Mouse (Mus musculus): ENCODE results near the gene Szt2. TPM values are rescaled to one million over a fixed set of nuclear protein-coding genes. Genes with fewer than 3 reads are reported as not detected.

Gene Szt2
- total and polyA plus RNA-seq, 3 experiments, result 3.2 to 18.9 (median 7.4) TPM

- Histone ChIP-seq H3K36me3 (replicated peaks in 1 of 2; ENCODE audit: control insufficient read depth in 1 of 2, insufficient read depth in 1 of 2, low read length in 1 of 2) (peaks cover 73 to 91% of the 10 kb centered on the region in 2 experiments), H3K4me2 (ENCODE audit: insufficient read depth, low read depth, poor library complexity, severe bottlenecking) (no peak overlapping the region), H3K79me2 (replicated peaks; ENCODE audit: control insufficient read depth, extremely low read depth, insufficient read depth, poor library complexity, severe bottlenecking) (no peaks in the 10 kb centered on the region; the same call in 1 of the 2 replicates), H3K27ac (ENCODE audit: insufficient read depth, low read depth) (no peak overlapping the region), H3K27me3 (replicated peaks) (no peaks in the 10 kb centered on the region), H3K9ac (ENCODE audit: insufficient read depth, low read depth) (no peak overlapping the region), H3K9me3 (replicated peaks; ENCODE audit: low read length) (no peaks in the 10 kb centered on the region), H3K4me3 (replicated peaks in 1 of 3; ENCODE audit: low read depth in 2 of 3, low read length in 2 of 3, poor library complexity in 1 of 3) (no peak overlapping the region), H3K4me1 (ENCODE audit: control insufficient read depth in 1 of 2, insufficient read depth in 2 of 2) (peaks cover 0 to 4% of the 10 kb centered on the region in 2 experiments; a peak in 2 of 4 replicates)
- in situ Hi-C loops (cut with MboI; ENCODE audit: low pct_ligation_motif_present, low pct_unique_long_range_greater_than_20kb, low sequenced_read_pairs), result no loop called here
- dilution Hi-C loops (cut with MboI; ENCODE audit: extremely low pct_ligation_motif_present, extremely low pct_unique_long_range_greater_than_20kb, low sequenced_read_pairs), result no loop called here
- TF ChIP-seq MXI1 (IDR thresholded peaks at IDR 0.05; ENCODE audit: low read depth, low read length) (no peak), NRF1 (IDR thresholded peaks at IDR 0.05; ENCODE audit: low read depth, low read length) (no peak), POLR2AphosphoS2 (IDR thresholded peaks at IDR 0.05; ENCODE audit: low read depth, low read length) (no peak), CTCF (conservative IDR thresholded peaks at IDR 0.05 in 1 of 2, IDR thresholded peaks at IDR 0.05 in 1 of 2; ENCODE audit: low read depth in 2 of 2, low read length in 2 of 2) (peak in 1 of 2 experiments; percentile 5; a peak in 1 of 4 replicates)
- no peak for DNase-seq (ENCODE audit: extremely low read depth)
Observed at GRCm38 (mm10) chr4:118415779-118416178, 6.7 kb upstream of the Szt2 start.

- Histone ChIP-seq H3K4me2 (ENCODE audit: insufficient read depth, low read depth, poor library complexity, severe bottlenecking) (no peak overlapping the region), H3K27ac (ENCODE audit: insufficient read depth, low read depth) (no peak overlapping the region), H3K9me3 (replicated peaks; ENCODE audit: low read length) (no peaks in the 10 kb centered on the region), H3K9ac (ENCODE audit: insufficient read depth, low read depth) (no peak overlapping the region), H3K4me3 (replicated peaks in 1 of 3; ENCODE audit: low read depth in 2 of 3, low read length in 2 of 3, poor library complexity in 1 of 3) (no peak overlapping the region), H3K4me1 (ENCODE audit: control insufficient read depth in 1 of 2, insufficient read depth in 2 of 2) (peaks cover 6 to 14% of the 10 kb centered on the region in 2 experiments), H3K27me3 (replicated peaks) (no peaks in the 10 kb centered on the region), H3K36me3 (replicated peaks in 1 of 2; ENCODE audit: control insufficient read depth in 1 of 2, insufficient read depth in 1 of 2, low read length in 1 of 2) (peaks cover 66 to 81% of the 10 kb centered on the region in 2 experiments), H3K79me2 (replicated peaks; ENCODE audit: control insufficient read depth, extremely low read depth, insufficient read depth, poor library complexity, severe bottlenecking) (peaks cover 7% of the 10 kb centered on the region)
- DNase-seq (ENCODE audit: extremely low read depth), result no peak
- in situ Hi-C loops (cut with MboI; ENCODE audit: low pct_ligation_motif_present, low pct_unique_long_range_greater_than_20kb, low sequenced_read_pairs) (no loop called here), dilution Hi-C loops (cut with MboI; ENCODE audit: extremely low pct_ligation_motif_present, extremely low pct_unique_long_range_greater_than_20kb, low sequenced_read_pairs) (no loop called here)
- no peak for TF ChIP-seq MXI1 (IDR thresholded peaks at IDR 0.05; ENCODE audit: low read depth, low read length)
Observed at GRCm38 (mm10) chr4:118413553-118413952, 4.5 kb upstream of the Szt2 start.

- peaks cover 19% of the 10 kb centered on the region for H3K79me2 ChIP-seq (replicated peaks; ENCODE audit: control insufficient read depth, extremely low read depth, insufficient read depth, poor library complexity, severe bottlenecking)
- TF ChIP-seq GABPA (IDR thresholded peaks at IDR 0.05; ENCODE audit: insufficient replicate concordance, low read depth, low read length) (no peak), RCOR1 (conservative IDR thresholded peaks at IDR 0.05; ENCODE audit: low read depth, low read length) (no peak), ELF1 (IDR thresholded peaks at IDR 0.05; ENCODE audit: low read depth, low read length) (no peak), EP300 (IDR thresholded peaks at IDR 0.05; ENCODE audit: low read length) (no peak), TCF12 (IDR thresholded peaks at IDR 0.05; ENCODE audit: low read depth, low read length) (no peak), ZKSCAN1 (IDR thresholded peaks at IDR 0.05; ENCODE audit: borderline replicate concordance, low read depth, low read length) (no peak), ZC3H11A (IDR thresholded peaks at IDR 0.05; ENCODE audit: low read depth, low read length) (no peak), JUN (IDR thresholded peaks at IDR 0.05; ENCODE audit: insufficient read depth, low read depth, low read length) (no peak), BHLHE40 (IDR thresholded peaks at IDR 0.05; ENCODE audit: low read depth, low read length) (no peak), MAFK (IDR thresholded peaks at IDR 0.05; ENCODE audit: insufficient replicate concordance, low read length) (no peak), POLR2A (IDR thresholded peaks at IDR 0.05; ENCODE audit: low read depth, low read length) (no peak), MAZ (IDR thresholded peaks at IDR 0.05; ENCODE audit: low read depth, low read length) (no peak), MAX (IDR thresholded peaks at IDR 0.05; ENCODE audit: low read length) (no peak), MYC (IDR thresholded peaks at IDR 0.05; ENCODE audit: low read depth, low read length) (no peak), USF2 (conservative IDR thresholded peaks at IDR 0.05; ENCODE audit: low read depth, low read length) (no peak), ZNF384 (IDR thresholded peaks at IDR 0.05; ENCODE audit: low read depth, low read length) (no peak), USF1 (IDR thresholded peaks at IDR 0.05; ENCODE audit: low read depth, low read length) (no peak), POLR2AphosphoS2 (IDR thresholded peaks at IDR 0.05; ENCODE audit: low read depth, low read length) (no peak)
- H3K27ac ChIP-seq (ENCODE audit: insufficient read depth, low read depth), result no peak overlapping the region
- H3K4me1 ChIP-seq (ENCODE audit: control insufficient read depth in 1 of 2, insufficient read depth in 2 of 2), result peaks cover 11 to 29% of the 10 kb centered on the region in 2 experiments
- H3K36me3 ChIP-seq (replicated peaks in 1 of 2; ENCODE audit: control insufficient read depth in 1 of 2, insufficient read depth in 1 of 2, low read length in 1 of 2), result peaks cover 45 to 69% of the 10 kb centered on the region in 2 experiments
- H3K4me2 ChIP-seq (ENCODE audit: insufficient read depth, low read depth, poor library complexity, severe bottlenecking), result no peak overlapping the region
- no peak overlapping the region for H3K9ac ChIP-seq (ENCODE audit: insufficient read depth, low read depth)
- no peak overlapping the region for H3K4me3 ChIP-seq (replicated peaks in 1 of 3; ENCODE audit: low read depth in 2 of 3, low read length in 2 of 3, poor library complexity in 1 of 3)
- dilution Hi-C loops (cut with MboI; ENCODE audit: extremely low pct_ligation_motif_present, extremely low pct_unique_long_range_greater_than_20kb, low sequenced_read_pairs) (no loop called here), in situ Hi-C loops (cut with MboI; ENCODE audit: low pct_ligation_motif_present, low pct_unique_long_range_greater_than_20kb, low sequenced_read_pairs) (no loop called here)
- H3K27me3 ChIP-seq (replicated peaks), result no peaks in the 10 kb centered on the region
- H3K9me3 ChIP-seq (replicated peaks; ENCODE audit: low read length), result no peaks in the 10 kb centered on the region
- no peak for DNase-seq (ENCODE audit: extremely low read depth)
Observed at GRCm38 (mm10) chr4:118410871-118411270, 1.8 kb upstream of the Szt2 start.
